Mouse (Mus musculus) liver, adult 2 months (tissue): ENCODE measurements at regions not wholly inside any gene's neighbourhood (a gene's known extent, or its start where the extent isn't known, plus 50 kb on each side); places are given as distances from the start of the nearest gene placed in this dataset.

Source experiments
- DNase-seq: peaks from one replicate; pipeline ENCODE4 v3.0.0-alpha.2; 2011; ENCODE audit warnings: low read depth, low spot score; ENCODE audit errors: extremely low read depth
- H3K27ac ChIP-seq: fragments of 200-500 bp; replicated peaks from 2 replicates; pipeline ENCODE4 v1.5.1; 2012; ENCODE audit warnings: low read depth, mild to moderate bottlenecking, control low read depth, inconsistent platforms, low read length; ENCODE audit not compliant: insufficient read depth
- H3K27me3 ChIP-seq: fragments of 200-500 bp; 2 replicates; pipeline ENCODE4 v1.6.1; 2012; ENCODE audit warnings: mild to moderate bottlenecking, moderate library complexity, low read length, inconsistent platforms; ENCODE audit not compliant: control insufficient read depth, insufficient read depth
- H3K36me3 ChIP-seq: fragments of 200-500 bp; 2 replicates; pipeline ENCODE4 v1.6.1; 2012; ENCODE audit warnings: low read length, inconsistent platforms; ENCODE audit not compliant: control insufficient read depth, insufficient read depth
- H3K4me1 ChIP-seq: fragments of 200-500 bp; 2 replicates; pipeline ENCODE4 v1.6.1; 2011; ENCODE audit warnings: low read length; ENCODE audit not compliant: control insufficient read depth, insufficient read depth
- H3K4me3 ChIP-seq: fragments of 200-500 bp; 2 replicates; pipeline ENCODE4 v1.5.1; 2011; ENCODE audit warnings: low read depth, mild to moderate bottlenecking, control low read depth, low read length, moderate library complexity; ENCODE audit not compliant: insufficient read depth
- H3K79me2 ChIP-seq: fragments of 200-500 bp; 2 replicates; pipeline ENCODE4 v1.6.1; 2012; ENCODE audit warnings: inconsistent platforms, mild to moderate bottlenecking, low read length, moderate library complexity; ENCODE audit not compliant: control insufficient read depth, insufficient read depth
- H3K9ac ChIP-seq: fragments of 200-500 bp; 2 replicates; pipeline ENCODE4 v1.6.1; 2012; ENCODE audit warnings: low read depth, mild to moderate bottlenecking, control low read depth, inconsistent platforms, low read length
- CTCF ChIP-seq: fragments of 200-500 bp; IDR thresholded peaks from 2 replicates; pipeline ENCODE4 v1.5.1; 2011; ENCODE audit warnings: low read depth, low read length, control low read depth
- POLR2A ChIP-seq: fragments of 200-500 bp; IDR thresholded peaks from 2 replicates; pipeline ENCODE4 v1.6.1; 2011; ENCODE audit warnings: low read length, control low read depth; ENCODE audit not compliant: insufficient read depth; ENCODE audit errors: extremely low read depth
- WGBS: fragments of 180-500 bp; shearing (Covaris S2); methylation state at CpG from one replicate; pipeline ENCODE4 v1.1.7; 2018; 5-methylcytosine and 5-hydroxymethylcytosine counted together

DNA sequence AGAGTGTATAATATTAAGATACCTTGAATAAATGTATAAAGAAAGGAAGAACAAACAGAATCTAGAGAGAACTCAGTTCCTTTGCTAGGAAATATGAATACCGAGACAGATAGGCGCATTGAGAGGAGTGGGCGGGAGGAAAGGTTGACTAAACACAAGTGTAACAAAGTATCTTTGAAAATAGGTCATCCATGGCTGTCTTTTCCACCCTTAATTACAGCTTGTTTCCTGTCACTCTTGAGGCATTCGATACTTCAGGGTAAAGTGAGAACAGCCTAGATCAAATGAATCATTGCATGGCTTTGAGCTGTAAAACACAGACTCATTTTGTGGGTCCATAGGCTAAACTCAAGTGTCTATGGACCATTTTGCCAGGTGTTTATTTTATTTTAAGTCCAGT, 985.3 kb upstream of the Gm7489 start:
- Histone ChIP-seq H3K36me3 (no peaks in the 10 kb centered on the region), H3K9ac (no peak overlapping the region), H3K27me3 (no peaks in the 10 kb centered on the region), H3K4me3 (no peak overlapping the region), H3K79me2 (no peaks in the 10 kb centered on the region), H3K27ac (no peak overlapping the region), H3K4me1 (no peaks in the 10 kb centered on the region)
- no peak for DNase-seq
- TF ChIP-seq CTCF (no peak), POLR2A (no peak)
- WGBS = 94% methylated on average over 4 of the region's 4 CpGs

- no peak overlapping the region for H3K27ac ChIP-seq
- no peak overlapping the region for H3K4me3 ChIP-seq
- 73% methylated on average over 3 of the region's 3 CpGs for WGBS
- H3K36me3 ChIP-seq = no peaks in the 10 kb centered on the region
- H3K9ac ChIP-seq = no peak overlapping the region
- no peaks in the 10 kb centered on the region for H3K27me3 ChIP-seq
- no peak for DNase-seq
- H3K4me1 ChIP-seq = no peaks in the 10 kb centered on the region
- TF ChIP-seq POLR2A (no peak), CTCF (no peak)
- no peaks in the 10 kb centered on the region for H3K79me2 ChIP-seq
Observed at GRCm38 (mm10) chr15:52899822-52900221, 984.9 kb upstream of the Gm7489 start.

- Histone ChIP-seq H3K27ac (no peak overlapping the region), H3K4me3 (no peak overlapping the region), H3K79me2 (no peaks in the 10 kb centered on the region), H3K4me1 (no peaks in the 10 kb centered on the region), H3K36me3 (no peaks in the 10 kb centered on the region), H3K9ac (no peak overlapping the region), H3K27me3 (no peaks in the 10 kb centered on the region)
- no peak for TF ChIP-seq POLR2A
- no peak for TF ChIP-seq CTCF
- DNase-seq = no peak
- WGBS = 76% methylated on average over 3 of the region's 3 CpGs
Observed at GRCm38 (mm10) chr15:52905231-52905630, 979.5 kb upstream of the Gm7489 start.

- DNase-seq = no peak
- Histone ChIP-seq H3K27ac (no peak overlapping the region), H3K27me3 (no peaks in the 10 kb centered on the region), H3K4me3 (no peak overlapping the region), H3K4me1 (no peaks in the 10 kb centered on the region), H3K9ac (no peak overlapping the region), H3K79me2 (no peaks in the 10 kb centered on the region), H3K36me3 (no peaks in the 10 kb centered on the region)
- TF ChIP-seq CTCF (no peak), POLR2A (no peak)
- WGBS = 37% methylated on average over 1 of the region's 1 CpGs
Observed at GRCm38 (mm10) chr15:52907217-52907616, 977.5 kb upstream of the Gm7489 start.

DNA sequence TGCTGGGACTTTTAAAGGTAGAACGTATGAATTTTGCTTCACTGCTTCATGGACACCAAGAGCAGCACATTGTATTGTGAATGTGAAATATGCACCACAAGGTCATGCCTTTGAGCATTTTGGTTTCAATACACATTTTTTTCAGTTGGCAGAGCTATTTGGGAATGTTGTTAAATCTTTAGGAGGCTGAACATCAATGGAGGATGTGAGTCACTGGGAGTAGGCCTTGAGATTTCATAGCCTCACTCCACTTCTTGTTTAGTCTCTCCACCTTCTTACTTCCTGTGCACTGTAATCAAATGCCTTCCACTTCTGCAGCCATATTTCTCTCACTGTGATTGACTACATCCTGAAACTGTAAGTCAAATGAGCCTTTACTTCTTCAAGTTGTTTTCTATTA, 962.4 kb upstream of the Gm7489 start:
- H3K27ac ChIP-seq = no peak overlapping the region
- 80% methylated on average over 1 of the region's 1 CpGs for WGBS
- no peaks in the 10 kb centered on the region for H3K27me3 ChIP-seq
- no peaks in the 10 kb centered on the region for H3K79me2 ChIP-seq
- no peak overlapping the region for H3K4me3 ChIP-seq
- TF ChIP-seq CTCF (no peak), POLR2A (no peak)
- no peaks in the 10 kb centered on the region for H3K4me1 ChIP-seq
- no peak overlapping the region for H3K9ac ChIP-seq
- no peak for DNase-seq
- H3K36me3 ChIP-seq = no peaks in the 10 kb centered on the region

DNA sequence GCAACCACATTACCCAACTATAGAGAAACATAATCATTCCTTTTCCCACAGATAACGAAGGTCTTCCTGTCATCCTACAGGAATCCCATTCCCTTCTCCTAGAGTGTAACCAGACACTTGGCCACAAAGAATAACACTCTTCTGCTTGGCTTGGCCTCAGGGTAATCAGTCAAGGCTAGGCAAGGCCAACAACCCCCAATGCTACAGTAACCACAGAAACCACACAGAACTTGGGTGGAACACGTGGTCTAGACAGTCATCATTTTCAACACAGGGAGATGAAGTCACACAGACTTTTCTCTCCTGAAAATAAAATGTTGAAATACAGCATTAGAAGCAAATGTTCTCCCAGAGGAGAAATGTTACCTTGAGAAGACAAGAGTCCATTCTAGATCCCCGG, 956.3 kb upstream of the Gm7489 start:
- H3K9ac ChIP-seq = no peak overlapping the region
- no peaks in the 10 kb centered on the region for H3K79me2 ChIP-seq
- H3K36me3 ChIP-seq = no peaks in the 10 kb centered on the region
- no peaks in the 10 kb centered on the region for H3K27me3 ChIP-seq
- WGBS = 67% methylated on average over 3 of the region's 3 CpGs
- H3K27ac ChIP-seq = no peak overlapping the region
- no peaks in the 10 kb centered on the region for H3K4me1 ChIP-seq
- TF ChIP-seq POLR2A (no peak), CTCF (no peak)
- DNase-seq = peak; percentile 5
- no peak overlapping the region for H3K4me3 ChIP-seq
